Mouse (Mus musculus) stomach, postnatal 0 days (tissue): Measurements from ENCODE around the gene Slc4a1.

Experiments
- CTCF ChIP-seq: IDR thresholded peaks from 2 replicates; pipeline ENCODE4 v1.5.1; 2016; ENCODE audit warnings: antibody characterized with exemption, low read depth, mild to moderate bottlenecking, moderate library complexity
- EP300 ChIP-seq: optimal IDR thresholded peaks from 2 replicates; pipeline ENCODE3; 2016; ENCODE audit warnings: antibody characterized with exemption

DNA sequence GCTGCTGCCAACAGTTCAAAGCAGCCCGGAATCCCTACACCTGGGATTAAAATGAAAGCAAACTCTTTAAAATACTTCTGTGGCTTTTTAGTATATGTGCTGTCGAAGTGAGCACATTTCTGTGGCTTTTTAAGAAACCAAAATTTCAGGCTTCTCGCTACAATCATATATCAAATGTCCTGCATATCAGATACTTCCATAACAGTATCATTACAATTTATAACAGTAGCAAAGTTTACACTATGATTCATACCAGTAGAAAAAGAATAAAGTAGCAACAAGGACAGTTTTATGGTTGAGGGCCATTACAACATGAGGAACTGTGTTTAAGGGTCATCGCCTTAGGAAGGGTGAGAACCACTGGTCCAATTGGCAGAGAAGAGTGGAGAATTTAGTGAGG, 24.9 kb downstream of the Slc4a1 start:
- TF ChIP-seq EP300 (no peak), CTCF (no peak)
